Mouse (Mus musculus) megakaryocyte, embryonic 14.5 days (primary cell): ENCODE measurements at regions not wholly inside any gene's neighbourhood (a gene's known extent, or its start where the extent isn't known, plus 50 kb on each side); places are given as distances from the start of the nearest gene placed in this dataset.

ENCODE experiments used
- H3K27me3 ChIP-seq: replicated peaks from 2 replicates; pipeline ENCODE3; 2012; ENCODE audit warnings: inconsistent platforms
- H3K36me3 ChIP-seq: replicated peaks from 2 replicates; pipeline ENCODE3; 2012; ENCODE audit warnings: low read length, inconsistent platforms, mixed read lengths
- H3K4me1 ChIP-seq: 2 replicates; pipeline ENCODE4 v1.6.1; 2012; ENCODE audit warnings: inconsistent platforms
- H3K4me3 ChIP-seq: replicated peaks from 2 replicates; pipeline ENCODE3; 2012; ENCODE audit warnings: moderate library complexity, mild to moderate bottlenecking, inconsistent platforms
- H3K9me3 ChIP-seq: 2 replicates; pipeline ENCODE4 v1.6.1; 2012; ENCODE audit warnings: inconsistent platforms
- FLI1 ChIP-seq: IDR thresholded peaks from 2 replicates; pipeline ENCODE4 v1.6.1; 2012; ENCODE audit warnings: low read length, inconsistent platforms, mixed read lengths
- GATA1 ChIP-seq: IDR thresholded peaks from 3 replicates; pipeline ENCODE4 v1.6.1; 2012; ENCODE audit warnings: mixed read lengths, low read length, inconsistent platforms, borderline replicate concordance

DNA sequence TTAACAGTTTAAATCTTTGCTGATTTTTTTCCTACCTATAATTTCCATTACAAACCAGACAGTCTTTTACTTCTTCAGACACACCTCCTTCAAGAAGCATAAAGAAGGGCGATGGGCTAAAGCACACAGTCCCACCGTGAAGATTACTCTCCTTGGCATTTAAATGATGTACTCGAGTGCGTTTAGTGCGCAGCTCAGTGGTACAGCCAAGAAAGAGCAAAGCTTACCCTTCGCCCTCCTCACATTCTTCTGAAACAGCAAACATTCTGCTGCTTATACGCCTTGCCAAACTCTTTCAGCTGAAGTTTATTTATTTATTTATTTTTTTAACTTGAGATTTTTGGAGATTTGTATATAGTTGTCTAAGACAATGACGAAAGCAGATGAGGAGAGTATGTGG, 68.0 kb upstream of the Arglu1 start:
- Histone ChIP-seq H3K4me1 (no peaks in the 10 kb centered on the region), H3K4me3 (no peak overlapping the region), H3K36me3 (no peaks in the 10 kb centered on the region), H3K27me3 (no peaks in the 10 kb centered on the region), H3K9me3 (peaks cover 9% of the 10 kb centered on the region; the same call in 1 of the 2 replicates)
- no peak for TF ChIP-seq GATA1
- TF ChIP-seq FLI1: no peak

DNA sequence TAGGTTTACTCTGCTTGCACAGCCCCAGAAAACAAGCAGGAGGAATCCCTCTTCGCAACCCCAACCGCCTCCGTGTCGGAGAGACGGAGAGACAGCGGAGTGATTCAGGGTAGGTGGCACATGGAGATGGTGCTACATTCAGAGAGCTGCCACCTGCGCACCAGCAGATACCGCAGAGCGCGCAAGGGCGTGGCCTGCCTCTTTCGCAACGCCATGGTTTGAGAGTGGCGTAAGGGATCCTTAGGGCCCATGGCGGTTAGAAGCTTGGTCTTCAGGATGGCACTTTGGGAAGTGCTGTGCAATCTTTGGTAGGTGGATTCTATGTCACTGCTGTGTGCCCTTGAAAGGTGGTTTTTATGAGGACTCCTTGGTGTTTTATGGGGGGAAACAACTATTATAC, 60.9 kb upstream of the Arglu1 start:
- no peaks in the 10 kb centered on the region for H3K27me3 ChIP-seq
- H3K9me3 ChIP-seq: peaks cover 9% of the 10 kb centered on the region; the same call in 1 of the 2 replicates
- no peak for TF ChIP-seq FLI1
- no peak for TF ChIP-seq GATA1
- no peaks in the 10 kb centered on the region for H3K36me3 ChIP-seq
- no peak overlapping the region for H3K4me3 ChIP-seq
- no peaks in the 10 kb centered on the region for H3K4me1 ChIP-seq

DNA sequence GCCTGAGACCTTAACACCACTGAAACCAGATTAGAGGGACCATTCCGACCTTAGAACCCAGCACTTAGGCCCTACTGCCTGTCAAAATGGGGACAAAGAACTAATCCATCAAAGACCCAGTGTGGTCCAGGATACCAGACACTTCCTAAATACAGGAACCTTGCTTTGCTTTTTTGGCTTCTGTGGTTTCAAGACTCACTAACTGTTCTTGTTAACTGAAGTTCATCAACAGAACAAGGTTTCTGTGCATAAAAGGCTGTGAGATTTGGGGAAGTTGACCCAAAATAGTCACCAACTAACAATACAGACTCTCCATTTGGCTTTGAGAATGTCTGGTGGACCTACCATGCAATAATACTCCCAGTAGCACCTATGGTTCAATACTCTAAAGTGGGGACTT, 56.4 kb upstream of the Arglu1 start:
- peaks cover 7% of the 10 kb centered on the region for H3K4me1 ChIP-seq
- TF ChIP-seq FLI1 (no peak), GATA1 (no peak)
- H3K9me3 ChIP-seq: peaks cover 6% of the 10 kb centered on the region; the same call in 1 of the 2 replicates
- H3K27me3 ChIP-seq: no peaks in the 10 kb centered on the region
- H3K4me3 ChIP-seq: no peak overlapping the region
- no peaks in the 10 kb centered on the region for H3K36me3 ChIP-seq

DNA sequence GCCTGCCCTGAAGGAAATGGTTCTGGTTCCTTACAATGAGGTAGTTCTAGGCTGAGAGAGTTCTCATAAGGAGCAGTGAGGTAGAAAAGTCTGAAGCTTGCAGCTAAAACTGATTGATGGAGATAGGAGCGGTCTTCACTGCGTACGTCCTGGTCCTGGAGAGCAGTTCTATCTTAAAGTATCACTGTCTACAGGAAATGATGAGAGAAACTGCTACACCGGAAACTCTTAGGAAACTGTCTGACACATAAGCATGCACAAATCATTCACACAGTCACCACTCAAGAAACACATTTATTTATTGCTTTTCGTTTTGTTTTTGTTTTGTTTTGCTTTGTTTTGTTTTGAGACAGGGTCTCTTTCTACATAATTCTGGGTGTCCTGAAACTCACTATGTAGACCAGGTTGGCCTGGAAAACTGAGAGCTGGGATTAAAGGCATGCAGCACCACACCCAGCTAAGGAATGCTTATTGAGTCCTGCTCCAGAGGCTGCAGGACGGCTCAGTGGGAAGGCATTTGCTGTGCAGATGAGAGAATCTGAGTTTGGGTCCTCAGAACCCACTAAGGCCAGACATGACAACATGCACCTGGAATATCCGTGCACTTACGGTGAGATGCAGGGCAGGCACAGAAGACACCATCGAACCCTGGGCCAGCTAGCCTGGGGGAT, 55.4 kb upstream of the Arglu1 start:
- no peak overlapping the region for H3K4me3 ChIP-seq
- H3K4me1 ChIP-seq: peaks cover 7% of the 10 kb centered on the region
- no peak for TF ChIP-seq FLI1
- no peak for TF ChIP-seq GATA1
- 0 out of 2 replicates have a peak, but pooled peaks cover 3% of the 10 kb centered on the region for H3K9me3 ChIP-seq
- no peaks in the 10 kb centered on the region for H3K27me3 ChIP-seq
- H3K36me3 ChIP-seq: no peaks in the 10 kb centered on the region
